In genomic region chr9:109123266-109123665, GRCm38 (mm10) we compare ENCODE assay signal across 16 mouse cellular contexts. TPM values are rescaled to one million over a fixed set of nuclear protein-coding genes. Genes with fewer than 3 reads are reported as not detected.
DNase-seq lines count a peak whose midpoint lies in the region; ATAC-seq and TF ChIP-seq lines count a peak whose summit lies in the region.
"Had no signal": no experiment of that assay in that cellular context is flagged by ENCODE, and none has a peak within 500 bp of the region (broad histone marks: within the 10 kb centered on the region; RNA-seq: fewer than 3 reads in every experiment).

No protein-coding gene starts in this region.

- H3K9me3 ChIP-seq in intestine, embryonic 16.5 days (ENCODE audit: control insufficient read depth, low read length) = no peaks in the 10 kb centered on the region
- H3K9me3 ChIP-seq in intestine, postnatal 0 days (ENCODE audit: control insufficient read depth) = no peaks in the 10 kb centered on the region
- no peaks in the 10 kb centered on the region for H3K9me3 ChIP-seq in neural tube, embryonic 13.5 days
- no peaks in the 10 kb centered on the region for H3K9me3 ChIP-seq in neural tube, embryonic 15.5 days (replicated peaks)
- H3K9me3 ChIP-seq: G1E; hindbrain, embryonic 15.5 days; lung, embryonic 15.5 days had no signal

- H3K27me3 ChIP-seq in intestine, embryonic 16.5 days (replicated peaks; ENCODE audit: control insufficient read depth, insufficient read depth, low read length) = no peaks in the 10 kb centered on the region
- H3K27me3 ChIP-seq in intestine, postnatal 0 days (replicated peaks; ENCODE audit: control insufficient read depth, insufficient read depth, low read length) = no peaks in the 10 kb centered on the region
- H3K27me3 ChIP-seq in neural tube, embryonic 13.5 days = no peaks in the 10 kb centered on the region
- H3K27me3 ChIP-seq in neural tube, embryonic 15.5 days (replicated peaks) = no peaks in the 10 kb centered on the region
- H3K27me3 ChIP-seq: hindbrain, embryonic 15.5 days; lung, embryonic 15.5 days had no signal

- H3K9ac ChIP-seq in intestine, embryonic 16.5 days (ENCODE audit: low read depth, low read length) = 0 out of 2 replicates have a peak overlapping the region, but pooled peaks have one; percentile 26
- no peak overlapping the region for H3K9ac ChIP-seq in intestine, postnatal 0 days (ENCODE audit: low read depth, low read length)
- peak overlapping the region; percentile 31; the same call in 1 of the 2 replicates for H3K9ac ChIP-seq in neural tube, embryonic 13.5 days
- H3K9ac ChIP-seq in neural tube, embryonic 15.5 days (replicated peaks) = 0 out of 2 replicates have a peak overlapping the region, but pooled peaks have one; percentile 17
- H3K9ac ChIP-seq: hindbrain, embryonic 15.5 days; lung, embryonic 15.5 days had no signal

- TF ChIP-seq CTCF in intestine, postnatal 0 days (IDR thresholded peaks at IDR 0.05; ENCODE audit: low read depth) = no peak

- H3K36me3 ChIP-seq in intestine, embryonic 16.5 days (ENCODE audit: control insufficient read depth, insufficient read depth, low read length) = no peaks in the 10 kb centered on the region
- H3K36me3 ChIP-seq in intestine, postnatal 0 days (ENCODE audit: control insufficient read depth, insufficient read depth) = no peaks in the 10 kb centered on the region
- H3K36me3 ChIP-seq in neural tube, embryonic 13.5 days = peaks cover 23% of the 10 kb centered on the region
- peaks cover 13% of the 10 kb centered on the region for H3K36me3 ChIP-seq in neural tube, embryonic 15.5 days
- H3K36me3 ChIP-seq: G1E had no signal

- H3K4me2 ChIP-seq in intestine, embryonic 16.5 days (ENCODE audit: low read depth, low read length) = no peak overlapping the region
- H3K4me2 ChIP-seq in intestine, postnatal 0 days (replicated peaks; ENCODE audit: low read depth) = no peak overlapping the region
- H3K4me2 ChIP-seq in neural tube, embryonic 13.5 days = no peak overlapping the region
- H3K4me2 ChIP-seq in neural tube, embryonic 15.5 days = no peak overlapping the region
- H3K4me2 ChIP-seq: hindbrain, embryonic 15.5 days; lung, embryonic 15.5 days had no signal

- no peaks in the 10 kb centered on the region for H3K4me1 ChIP-seq in intestine, embryonic 16.5 days (ENCODE audit: control insufficient read depth, insufficient read depth, low read length)
- H3K4me1 ChIP-seq in intestine, postnatal 0 days (replicated peaks; ENCODE audit: control insufficient read depth, insufficient read depth, low read length) = no peaks in the 10 kb centered on the region
- peaks cover 4% of the 10 kb centered on the region; the same call in 1 of the 2 replicates for H3K4me1 ChIP-seq in neural tube, embryonic 13.5 days (replicated peaks)
- peaks cover 6% of the 10 kb centered on the region; the same call in 1 of the 2 replicates for H3K4me1 ChIP-seq in neural tube, embryonic 15.5 days

- ATAC-seq in intestine, embryonic 16.5 days = no peak
- ATAC-seq in intestine, postnatal 0 days = no peak
- peak; percentile 17; the same call in 1 of the 2 replicates for ATAC-seq in neural tube, embryonic 13.5 days (ENCODE audit: low read depth)
- peak; percentile 28; the same call in 1 of the 2 replicates for ATAC-seq in neural tube, embryonic 15.5 days (ENCODE audit: low FRiP score)
- ATAC-seq in activated CD4-positive, CD25-positive, alpha-beta regulatory T cell, adult 4 months = no peak

- WGBS in intestine, embryonic 16.5 days = 41% methylated on average over 6 of the region's 6 CpGs
- WGBS in intestine, postnatal 0 days = 40% methylated on average over 6 of the region's 6 CpGs
- WGBS in neural tube, embryonic 13.5 days = 55% methylated on average over 6 of the region's 6 CpGs
- WGBS in neural tube, embryonic 15.5 days = 58% methylated on average over 6 of the region's 6 CpGs

- no peak overlapping the region for H3K27ac ChIP-seq in intestine, embryonic 16.5 days (ENCODE audit: low read length)
- H3K27ac ChIP-seq in intestine, postnatal 0 days (ENCODE audit: low read depth, low read length) = no peak overlapping the region
- no peak overlapping the region for H3K27ac ChIP-seq in neural tube, embryonic 13.5 days (replicated peaks)
- H3K27ac ChIP-seq in neural tube, embryonic 15.5 days (replicated peaks) = no peak overlapping the region
- H3K27ac ChIP-seq: heart, adult 2 months; hindbrain, embryonic 15.5 days; lung, embryonic 15.5 days had no signal

- H3K4me3 ChIP-seq in intestine, embryonic 16.5 days (ENCODE audit: low read length) = no peak overlapping the region
- no peak overlapping the region for H3K4me3 ChIP-seq in intestine, postnatal 0 days (ENCODE audit: low read depth, low read length)
- no peak overlapping the region for H3K4me3 ChIP-seq in neural tube, embryonic 13.5 days
- H3K4me3 ChIP-seq in neural tube, embryonic 15.5 days (replicated peaks) = no peak overlapping the region
- H3K4me3 ChIP-seq: heart, adult 2 months; hindbrain, embryonic 15.5 days; lung, embryonic 15.5 days; myocyte had no signal

- peak; percentile 66 for DNase-seq in adrenal gland, postnatal 14 days
- DNase-seq in adrenal gland, adult 8-10 months = no peak
- no peak for DNase-seq in neural tube, embryonic 10.5 days (ENCODE audit: extremely low spot score, low spot score)
- DNase-seq: adrenal gland, postnatal 10 days; heart, adult 2 months had no signal

RNA-seq across cellular contexts. Expression of gene Plxnb1, which starts 28.1 kb away (rescaled TPM):
- 63.8 and 67.0 TPM in 2 replicates for total RNA-seq in adrenal gland, postnatal 14 days (2021)
- total RNA-seq in adrenal gland, adult 8-10 months (2022) = 100 to 1,000 TPM; 128 to 173 (median 140) TPM
- 4.7 and 5.2 TPM in 2 replicates for polyA plus RNA-seq in intestine, embryonic 16.5 days (2015; fragmentation: Nextera tagmentation; extraction: Ambion mirVana)
- 1.3 and 1.6 TPM in 2 replicates for polyA plus RNA-seq in intestine, postnatal 0 days (2015; fragmentation: Nextera tagmentation; extraction: Ambion mirVana)
- polyA plus RNA-seq in neural tube, embryonic 13.5 days (2015; fragmentation: Nextera tagmentation; extraction: Ambion mirVana) = 19.9 and 22.2 TPM in 2 replicates
- polyA plus RNA-seq in neural tube, embryonic 15.5 days (2015; fragmentation: Nextera tagmentation; extraction: Ambion mirVana) = 11.6 and 13.7 TPM in 2 replicates
- polyA plus RNA-seq in activated CD4-positive, CD25-positive, alpha-beta regulatory T cell, adult 4 months (2017; shearing (Covaris generic)) = under 1 TPM; 0.16 to 0.80 TPM
- polyA plus RNA-seq: G1E had no signal

RNA-seq across cellular contexts. Expression of gene Fbxw21, which starts 38.6 kb away (rescaled TPM):
- not detected in 2 replicates for total RNA-seq in adrenal gland, postnatal 14 days (2021)
- total RNA-seq in adrenal gland, adult 8-10 months (2022) = not detected
- not detected in 2 replicates for polyA plus RNA-seq in intestine, embryonic 16.5 days (2015; fragmentation: Nextera tagmentation; extraction: Ambion mirVana)
- polyA plus RNA-seq in intestine, postnatal 0 days (2015; fragmentation: Nextera tagmentation; extraction: Ambion mirVana) = not detected in 2 replicates
- polyA plus RNA-seq in neural tube, embryonic 13.5 days (2015; fragmentation: Nextera tagmentation; extraction: Ambion mirVana) = not detected in 2 replicates
- polyA plus RNA-seq in neural tube, embryonic 15.5 days (2015; fragmentation: Nextera tagmentation; extraction: Ambion mirVana) = not detected in 2 replicates
- polyA plus RNA-seq in activated CD4-positive, CD25-positive, alpha-beta regulatory T cell, adult 4 months (2017; shearing (Covaris generic)) = not detected
- total RNA-seq: adrenal gland, postnatal 10 days; heart, adult 2 months; layer of hippocampus, adult 18-20 months; left cerebral cortex, postnatal 36 days had no signal
- polyA plus RNA-seq: G1E; heart, adult 2 months; hindbrain, embryonic 15.5 days; lung, embryonic 15.5 days; myocyte had no signal

RNA-seq across cellular contexts. Expression of gene Tma7, which starts 40.9 kb away (rescaled TPM):
- 326 and 340 TPM in 2 replicates for total RNA-seq in adrenal gland, postnatal 14 days (2021)
- 100 to 1,000 TPM; 342 to 453 (median 370) TPM for total RNA-seq in adrenal gland, adult 8-10 months (2022)
- 597 and 612 TPM in 2 replicates for polyA plus RNA-seq in intestine, embryonic 16.5 days (2015; fragmentation: Nextera tagmentation; extraction: Ambion mirVana)
- 683 and 718 TPM in 2 replicates for polyA plus RNA-seq in intestine, postnatal 0 days (2015; fragmentation: Nextera tagmentation; extraction: Ambion mirVana)
- 726 and 792 TPM in 2 replicates for polyA plus RNA-seq in neural tube, embryonic 13.5 days (2015; fragmentation: Nextera tagmentation; extraction: Ambion mirVana)
- polyA plus RNA-seq in neural tube, embryonic 15.5 days (2015; fragmentation: Nextera tagmentation; extraction: Ambion mirVana) = 678 and 752 TPM in 2 replicates
- polyA plus RNA-seq in activated CD4-positive, CD25-positive, alpha-beta regulatory T cell, adult 4 months (2017; shearing (Covaris generic)) = 100 to 1,000 TPM; 726 to 879 TPM

RNA-seq across cellular contexts. Expression of gene Ccdc51, which starts 41.0 kb away (rescaled TPM):
- total RNA-seq in adrenal gland, postnatal 14 days (2021) = 15.7 and 17.2 TPM in 2 replicates
- 10 to 100 TPM; 17.3 to 20.0 (median 18.7) TPM for total RNA-seq in adrenal gland, adult 8-10 months (2022)
- polyA plus RNA-seq in intestine, embryonic 16.5 days (2015; fragmentation: Nextera tagmentation; extraction: Ambion mirVana) = 20.0 and 20.2 TPM in 2 replicates
- polyA plus RNA-seq in intestine, postnatal 0 days (2015; fragmentation: Nextera tagmentation; extraction: Ambion mirVana) = 12.1 and 12.7 TPM in 2 replicates
- 14.2 and 15.5 TPM in 2 replicates for polyA plus RNA-seq in neural tube, embryonic 13.5 days (2015; fragmentation: Nextera tagmentation; extraction: Ambion mirVana)
- polyA plus RNA-seq in neural tube, embryonic 15.5 days (2015; fragmentation: Nextera tagmentation; extraction: Ambion mirVana) = 12.2 and 13.7 TPM in 2 replicates
- 10 to 100 TPM; 10.9 to 12.4 TPM for polyA plus RNA-seq in activated CD4-positive, CD25-positive, alpha-beta regulatory T cell, adult 4 months (2017; shearing (Covaris generic))

RNA-seq across cellular contexts. Expression of gene Atrip, which starts 49.3 kb away (rescaled TPM):
- total RNA-seq in adrenal gland, postnatal 14 days (2021) = 14.6 and 16.0 TPM in 2 replicates
- total RNA-seq in adrenal gland, adult 8-10 months (2022) = 10 to 100 TPM; 16.3 to 27.7 (median 22.2) TPM
- polyA plus RNA-seq in intestine, embryonic 16.5 days (2015; fragmentation: Nextera tagmentation; extraction: Ambion mirVana) = 18.4 and 21.5 TPM in 2 replicates
- polyA plus RNA-seq in intestine, postnatal 0 days (2015; fragmentation: Nextera tagmentation; extraction: Ambion mirVana) = 7.5 and 8.9 TPM in 2 replicates
- polyA plus RNA-seq in neural tube, embryonic 13.5 days (2015; fragmentation: Nextera tagmentation; extraction: Ambion mirVana) = 26.3 and 29.5 TPM in 2 replicates
- polyA plus RNA-seq in neural tube, embryonic 15.5 days (2015; fragmentation: Nextera tagmentation; extraction: Ambion mirVana) = 32.8 TPM in 2 replicates
- 10 to 100 TPM; 15.3 to 16.3 TPM for polyA plus RNA-seq in activated CD4-positive, CD25-positive, alpha-beta regulatory T cell, adult 4 months (2017; shearing (Covaris generic))

Comparison
In these comparisons a context has a peak if more than half of its experiments do, and no peak if none do; other contexts are left out.
1. ATAC-seq: peak in neural tube, embryonic 13.5 days (single experiment) and neural tube, embryonic 15.5 days (single experiment); none in intestine, embryonic 16.5 days (single experiment), intestine, postnatal 0 days (single experiment) and activated CD4-positive, CD25-positive, alpha-beta regulatory T cell, adult 4 months (single experiment).